In the genomic region with DNA sequence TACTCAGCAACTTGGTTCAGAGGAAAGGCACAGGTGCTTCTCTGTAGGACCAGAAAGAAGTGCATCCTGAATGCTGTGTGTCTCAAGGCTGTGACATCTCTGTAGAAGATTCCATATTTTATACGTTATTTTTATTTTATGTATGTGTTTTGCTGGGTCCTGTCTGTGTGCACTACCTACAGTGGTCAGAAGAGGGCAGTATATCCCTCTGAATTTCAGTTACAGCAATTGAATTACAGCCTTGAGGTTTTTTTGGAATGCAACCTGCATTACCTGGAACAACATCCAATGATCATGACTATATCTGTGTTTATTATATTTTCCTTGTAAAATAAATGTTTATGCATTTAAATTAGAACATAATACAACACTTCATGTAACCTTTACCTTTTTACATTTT, we compare ENCODE assay signal across 8 mouse cellular contexts. TPM values are rescaled to one million over a fixed set of nuclear protein-coding genes. Genes with fewer than 3 reads are reported as not detected.
DNase-seq lines count a peak whose midpoint lies in the region; ATAC-seq and TF ChIP-seq lines count a peak whose summit lies in the region.
"Not testable (repeated sequence)": the region's sequence is repeated elsewhere in the genome, so short reads cannot be mapped to it uniquely, and the experiment has no call there.

No protein-coding gene starts in this region.

- H3K4me2 ChIP-seq in hindbrain, postnatal 0 days (ENCODE audit: low read depth, low read length), result not testable (repeated sequence)

- not testable (repeated sequence) for H3K4me3 ChIP-seq in MEL (ENCODE audit: control insufficient read depth in 1 of 2, insufficient read depth in 1 of 2, low read depth in 2 of 2, low read length in 2 of 2); hindbrain, postnatal 0 days (ENCODE audit: low read length); left cerebral cortex, adult 2 months

- intact Hi-C loops in left cerebral cortex, adult 2 months (cut with DNase I), result not testable (repeated sequence)

- TF ChIP-seq RAD21 in MEL (IDR thresholded peaks at IDR 0.05; ENCODE audit: low read depth, low read length), result peak; percentile 74

- H3K9ac ChIP-seq in MEL (ENCODE audit: control insufficient read depth, low read depth, low read length, poor library complexity, severe bottlenecking); hindbrain, postnatal 0 days (replicated peaks; ENCODE audit: low read length): not testable (repeated sequence)

- ATAC-seq in hindbrain, postnatal 0 days, result not testable (repeated sequence)

- not testable (repeated sequence) for H3K27ac ChIP-seq in MEL (ENCODE audit: control insufficient read depth, low read depth, low read length); hindbrain, postnatal 0 days; left cerebral cortex, adult 2 months

- WGBS in hindbrain, postnatal 0 days, result 39% methylated on average over 1 of the region's 1 CpGs

- TF ChIP-seq POLR2A in MEL (IDR thresholded peaks at IDR 0.05; ENCODE audit: control insufficient read depth in 1 of 2, insufficient read depth in 1 of 2, low read depth in 1 of 2, low read length in 2 of 2, poor library complexity in 1 of 2), result not testable (repeated sequence)

- H3K27me3 ChIP-seq in MEL (ENCODE audit: control insufficient read depth in 1 of 2, insufficient read depth in 2 of 2, low read length in 2 of 2); hindbrain, postnatal 0 days (ENCODE audit: insufficient read depth, low read length): not testable (repeated sequence)

- DNase-seq in MEL (ENCODE audit: low read depth, low spot score), result peak; percentile 73
- peak; percentile 43 for DNase-seq in c-Kit-positive CD71-negative TER-119-negative erythroid progenitor cells, embryonic 14.5 days (ENCODE audit: low read depth)
- peak; percentile 15 for DNase-seq in fibroblast of lung, adult 2 months (ENCODE audit: low read depth)
- DNase-seq in hindbrain, postnatal 0 days (ENCODE audit: low spot score), result peak; percentile 69
- DNase-seq in left cerebral cortex, adult 2 months (ENCODE audit: extremely low spot score in 1 of 2, low spot score in 2 of 2), result not testable (repeated sequence)
- DNase-seq in lung, postnatal 25 days (ENCODE audit: low spot score), result peak; percentile 10
- DNase-seq in right cerebral cortex, adult 2 months (ENCODE audit: low spot score in 2 of 2), result peak; percentile 2 to 4
- peak; percentile 23 for DNase-seq in urinary bladder, postnatal 14 days (ENCODE audit: low spot score)

- TF ChIP-seq CTCF in MEL (IDR thresholded peaks at IDR 0.05 in 2 of 3, conservative IDR thresholded peaks at IDR 0.05 in 1 of 3; ENCODE audit: control insufficient read depth in 1 of 3, insufficient read depth in 1 of 3, low read depth in 2 of 3, low read length in 3 of 3, poor library complexity in 1 of 3, severe bottlenecking in 1 of 3), result peak; percentile 27 to 70 (median 61); a peak in 4 of 6 replicates
- peak; percentile 76 for TF ChIP-seq CTCF in hindbrain, postnatal 0 days (IDR thresholded peaks at IDR 0.05; ENCODE audit: low read depth)
- peak; percentile 58 for TF ChIP-seq CTCF in left cerebral cortex, adult 2 months (IDR thresholded peaks at IDR 0.05)

- H3K79me2 ChIP-seq in MEL (ENCODE audit: control insufficient read depth, insufficient read depth, low read length, poor library complexity), result not testable (repeated sequence)

- not testable (repeated sequence) for H3K36me3 ChIP-seq in MEL (ENCODE audit: control insufficient read depth in 1 of 2, insufficient read depth in 2 of 2, low read length in 2 of 2); hindbrain, postnatal 0 days (ENCODE audit: insufficient read depth, low read length)

- H3K4me1 ChIP-seq in MEL (ENCODE audit: control insufficient read depth in 1 of 2, insufficient read depth in 2 of 2, low read length in 2 of 2); hindbrain, postnatal 0 days (ENCODE audit: insufficient read depth, low read length): not testable (repeated sequence)

- not testable (repeated sequence) for TF ChIP-seq EP300 in MEL (IDR thresholded peaks at IDR 0.05; ENCODE audit: low read depth in 1 of 2, low read length in 2 of 2)

- not testable (repeated sequence) for H3K9me3 ChIP-seq in MEL (replicated peaks; ENCODE audit: insufficient read depth, low read length); hindbrain, postnatal 0 days (ENCODE audit: low read length)

TF ChIP-seq in MEL, 35 proteins besides CTCF, POLR2A, EP300 and RAD21:
- TF ChIP-seq SMC3 (IDR thresholded peaks at IDR 0.05; ENCODE audit: low read depth, low read length) (peak; percentile 69), SIN3A (IDR thresholded peaks at IDR 0.05; ENCODE audit: low read length) (0 out of 2 replicates have a peak, but pooled peaks have one; percentile 22), ZNF384 (IDR thresholded peaks at IDR 0.05; ENCODE audit: low read depth, low read length) (peak; percentile 39; the same call in 1 of the 2 replicates), ZC3H11A (IDR thresholded peaks at IDR 0.05; ENCODE audit: low read depth, low read length) (peak; percentile 75)
TF ChIP-seq in MEL: peak in this region for 4; not testable (repeated sequence) for 31.

RNA-seq across cellular contexts. Expression of a gene that starts 3.1 kb away (rescaled TPM):
- 6.7 TPM in 2 replicates for total RNA-seq in MEL (2012; rRNA removed)
- polyA plus RNA-seq in MEL (2012; ENCODE audit: insufficient read depth in 1 of 2, insufficient read length in 2 of 2, low read depth in 1 of 2, low replicate concordance in 2 of 2, missing spikeins in 1 of 2), result 100 to 1,000 TPM in 1 of 2 experiments, 1 to 10 TPM in 1; 6.2 to 159 TPM
- total RNA-seq in hindbrain, postnatal 0 days (2014; rRNA removed), result 1.3 and 4.3 TPM in 2 replicates
- polyA plus RNA-seq in hindbrain, postnatal 0 days (2015; fragmentation: Nextera tagmentation; extraction: Ambion mirVana), result 4.6 and 5.5 TPM in 2 replicates
- total RNA-seq in left cerebral cortex, adult 2 months (2021), result 1 to 10 TPM; 3.3 TPM

RNA-seq across cellular contexts. Expression of a gene that starts 56.1 kb away (rescaled TPM):
- 5.1 and 5.6 TPM in 2 replicates for total RNA-seq in MEL (2012; rRNA removed)
- polyA plus RNA-seq in MEL (2012; ENCODE audit: insufficient read depth in 1 of 2, insufficient read length in 2 of 2, low read depth in 1 of 2, low replicate concordance in 2 of 2, missing spikeins in 1 of 2), result 100 to 1,000 TPM in 1 of 2 experiments, 10 to 100 TPM in 1; 11.5 to 215 TPM
- total RNA-seq in hindbrain, postnatal 0 days (2014; rRNA removed), result 2.9 and 3.2 TPM in 2 replicates
- polyA plus RNA-seq in hindbrain, postnatal 0 days (2015; fragmentation: Nextera tagmentation; extraction: Ambion mirVana), result 7.7 and 8.5 TPM in 2 replicates
- 1 to 10 TPM; 7.4 to 7.8 TPM for total RNA-seq in left cerebral cortex, adult 2 months (2021)
